Mouse (Mus musculus) heart, adult 9 months (tissue): Measurements from ENCODE around the gene Mtr.

Source experiments
- DNase-seq, 2 experiments: peaks; one replicate each; pipeline ENCODE4 v3.0.0; 2022; ENCODE audit warnings: low spot score in 2 of 2

The Mtr gene

GRCm38 (mm10) chr13:12257391-12258380, at the start of gene Mtr:
Gene Mtr, minus strand, starts transcription at chr13:12258113.
- DNase-seq = peak; percentile 94

GRCm38 (mm10) chr13:12307286-12307685, 49.4 kb upstream of the Mtr start:
- no peak for DNase-seq

- no peak for DNase-seq
These were observed 47.6 kb upstream of the Mtr start for GRCm38 (mm10) chr13:12305540-12305939.

GRCm38 (mm10) chr13:12304991-12305390, 47.1 kb upstream of the Mtr start:
- no peak for DNase-seq

- no peak for DNase-seq
These were observed 39.9 kb upstream of the Mtr start for GRCm38 (mm10) chr13:12297777-12298176.

- DNase-seq = no peak
These were observed 38.8 kb upstream of the Mtr start for GRCm38 (mm10) chr13:12296701-12297100.

- peak; percentile 37 to 62 for DNase-seq
These were observed 35.9 kb upstream of the Mtr start for GRCm38 (mm10) chr13:12293810-12294209.

GRCm38 (mm10) chr13:12290700-12291099, 32.8 kb upstream of the Mtr start:
- no peak for DNase-seq

- no peak for DNase-seq
These were observed 26.6 kb upstream of the Mtr start for GRCm38 (mm10) chr13:12284528-12284927.

- DNase-seq = peak; percentile 74 to 80
These were observed 25.9 kb upstream of the Mtr start for GRCm38 (mm10) chr13:12283826-12284225.

- peak in 1 of 2 experiments; percentile 19 for DNase-seq
These were observed 16.8 kb upstream of the Mtr start for GRCm38 (mm10) chr13:12274721-12275120.

- no peak for DNase-seq
These were observed 16.3 kb upstream of the Mtr start for GRCm38 (mm10) chr13:12274220-12274619.

- DNase-seq = peak in 1 of 2 experiments; percentile 37
These were observed 15.0 kb upstream of the Mtr start for GRCm38 (mm10) chr13:12272953-12273352.

- no peak for DNase-seq
These were observed 10.1 kb upstream of the Mtr start for GRCm38 (mm10) chr13:12267971-12268370.

GRCm38 (mm10) chr13:12267097-12267496, 9.2 kb upstream of the Mtr start:
- DNase-seq = no peak

GRCm38 (mm10) chr13:12263996-12264395, 6.1 kb upstream of the Mtr start:
- DNase-seq = no peak

GRCm38 (mm10) chr13:12261505-12261904, 3.6 kb upstream of the Mtr start:
- no peak for DNase-seq

GRCm38 (mm10) chr13:12256871-12257390, 982 bp downstream of the Mtr start:
- DNase-seq = no peak

- DNase-seq = no peak
These were observed 1.8 kb downstream of the Mtr start for GRCm38 (mm10) chr13:12255911-12256705.

- DNase-seq = no peak
These were observed 7.4 kb downstream of the Mtr start for GRCm38 (mm10) chr13:12250496-12250895.

GRCm38 (mm10) chr13:12249195-12249898, 8.6 kb downstream of the Mtr start:
- DNase-seq = no peak

- DNase-seq = no peak
These were observed 12.0 kb downstream of the Mtr start for GRCm38 (mm10) chr13:12245938-12246337.
